Mouse (Mus musculus): ENCODE data around the gene Plekhg1. TPM values are rescaled to one million over a fixed set of nuclear protein-coding genes. Genes with fewer than 3 reads are reported as not detected.

Gene Plekhg1
- total RNA-seq, 2 experiments from 2014 or later = 14.2 to 15.9 TPM

- no peak for TF ChIP-seq CTCF (conservative IDR thresholded peaks at IDR 0.05)
Observed at GRCm38 (mm10) chr10:3761992-3762391, 21.8 kb downstream of the Plekhg1 start.

GRCm38 (mm10) chr10:3763199-3763598 lies 23.0 kb downstream of the Plekhg1 start:
- no peak for DNase-seq (ENCODE audit: low spot score in 2 of 2)
- no peak overlapping the region for H3K4me3 ChIP-seq
- no peak for TF ChIP-seq CTCF (conservative IDR thresholded peaks at IDR 0.05)
- H3K27ac ChIP-seq = no peak overlapping the region

More at GRCm38 (mm10) chr10:3761992-3762391, 21.8 kb downstream of the Plekhg1 start:
- Histone ChIP-seq H3K4me3 (no peak overlapping the region), H3K27ac (no peak overlapping the region)
- no peak for DNase-seq (ENCODE audit: low spot score in 2 of 2)

- H3K27ac ChIP-seq = no peak overlapping the region
- TF ChIP-seq CTCF (conservative IDR thresholded peaks at IDR 0.05) = no peak
- DNase-seq (ENCODE audit: low spot score in 2 of 2) = no peak
- H3K4me3 ChIP-seq = no peak overlapping the region
Observed at GRCm38 (mm10) chr10:3769131-3769530, 29.0 kb downstream of the Plekhg1 start.

- Histone ChIP-seq H3K4me3 (no peak overlapping the region), H3K27ac (no peak overlapping the region)
- no peak for TF ChIP-seq CTCF (conservative IDR thresholded peaks at IDR 0.05)
- no peak for DNase-seq (ENCODE audit: low spot score in 2 of 2)
Observed at GRCm38 (mm10) chr10:3774330-3774729, 34.2 kb downstream of the Plekhg1 start.

GRCm38 (mm10) chr10:3776761-3777160 lies 36.6 kb downstream of the Plekhg1 start:
- Histone ChIP-seq H3K27ac (no peak overlapping the region), H3K4me3 (no peak overlapping the region)
- no peak for DNase-seq (ENCODE audit: low spot score in 2 of 2)
- TF ChIP-seq CTCF (conservative IDR thresholded peaks at IDR 0.05) = no peak

- Histone ChIP-seq H3K4me3 (no peak overlapping the region), H3K27ac (no peak overlapping the region)
- no peak for DNase-seq (ENCODE audit: low spot score in 2 of 2)
- TF ChIP-seq CTCF (conservative IDR thresholded peaks at IDR 0.05) = no peak
Observed at GRCm38 (mm10) chr10:3785362-3785761, 45.2 kb downstream of the Plekhg1 start.

- no peak for DNase-seq (ENCODE audit: low spot score in 2 of 2)
- no peak overlapping the region for H3K4me3 ChIP-seq
- no peak overlapping the region for H3K27ac ChIP-seq
- TF ChIP-seq CTCF (conservative IDR thresholded peaks at IDR 0.05) = no peak
Observed at GRCm38 (mm10) chr10:3786531-3786930, 46.4 kb downstream of the Plekhg1 start.

- H3K4me3 ChIP-seq = no peak overlapping the region
- no peak for DNase-seq (ENCODE audit: low spot score in 2 of 2)
- no peak for TF ChIP-seq CTCF (conservative IDR thresholded peaks at IDR 0.05)
- H3K27ac ChIP-seq = no peak overlapping the region
Observed at GRCm38 (mm10) chr10:3787006-3787405, 46.8 kb downstream of the Plekhg1 start.

- H3K27ac ChIP-seq = no peak overlapping the region
- no peak for DNase-seq (ENCODE audit: low spot score in 2 of 2)
- TF ChIP-seq CTCF (conservative IDR thresholded peaks at IDR 0.05) = no peak
- no peak overlapping the region for H3K4me3 ChIP-seq
Observed at GRCm38 (mm10) chr10:3793825-3794224, 53.7 kb downstream of the Plekhg1 start.

GRCm38 (mm10) chr10:3799455-3799854 lies 59.3 kb downstream of the Plekhg1 start:
- DNase-seq (ENCODE audit: low spot score in 2 of 2) = no peak
- TF ChIP-seq CTCF (conservative IDR thresholded peaks at IDR 0.05) = no peak
- Histone ChIP-seq H3K27ac (no peak overlapping the region), H3K4me3 (no peak overlapping the region)

GRCm38 (mm10) chr10:3801254-3801653 lies 61.1 kb downstream of the Plekhg1 start:
- no peak overlapping the region for H3K27ac ChIP-seq
- no peak for DNase-seq (ENCODE audit: low spot score in 2 of 2)
- H3K4me3 ChIP-seq = no peak overlapping the region
- peak; percentile 49 for TF ChIP-seq CTCF (conservative IDR thresholded peaks at IDR 0.05)

GRCm38 (mm10) chr10:3805334-3805733 lies 65.2 kb downstream of the Plekhg1 start:
- peak; percentile 71 for TF ChIP-seq CTCF (conservative IDR thresholded peaks at IDR 0.05)
- no peak overlapping the region for H3K4me3 ChIP-seq
- no peak for DNase-seq (ENCODE audit: low spot score in 2 of 2)
- H3K27ac ChIP-seq = no peak overlapping the region

GRCm38 (mm10) chr10:3807980-3808379 lies 67.8 kb downstream of the Plekhg1 start:
- Histone ChIP-seq H3K4me3 (no peak overlapping the region), H3K27ac (no peak overlapping the region)
- TF ChIP-seq CTCF (conservative IDR thresholded peaks at IDR 0.05) = no peak
- DNase-seq (ENCODE audit: low spot score in 2 of 2) = no peak

GRCm38 (mm10) chr10:3810476-3811273 lies 70.5 kb downstream of the Plekhg1 start:
- no peak for TF ChIP-seq CTCF (conservative IDR thresholded peaks at IDR 0.05)
- Histone ChIP-seq H3K27ac (peak overlapping the region; percentile 2; the same call in 1 of the 2 replicates), H3K4me3 (no peak overlapping the region)
- no peak for DNase-seq (ENCODE audit: low spot score in 2 of 2)

All from layer of hippocampus, adult 2 months (tissue).